Mouse (Mus musculus): ENCODE measurements around the gene Slc6a17.

DNA sequence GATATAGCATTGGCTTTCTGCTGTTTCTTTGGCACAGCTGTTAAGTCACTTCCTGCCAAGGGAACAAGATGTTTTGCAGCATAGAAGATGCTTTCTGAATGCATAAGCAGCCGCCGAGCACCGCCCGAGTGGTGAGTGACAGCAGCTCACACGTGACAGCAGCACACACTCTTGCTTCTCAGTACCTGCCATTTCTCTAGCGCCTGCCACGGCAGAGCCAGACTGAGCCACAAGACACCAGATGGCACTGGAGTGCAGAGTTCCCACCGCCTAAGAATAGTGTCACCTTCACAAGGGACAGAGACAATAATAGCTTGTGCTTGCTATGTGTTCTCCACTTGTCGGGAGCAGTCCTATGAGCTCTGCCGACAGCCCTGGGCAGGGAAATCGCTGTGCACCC lies 34.5 kb downstream of the Slc6a17 start:
- TF ChIP-seq RCOR1 (IDR thresholded peaks at IDR 0.05; ENCODE audit: low read depth, low read length) = no peak
- no peak for TF ChIP-seq TAL1 (IDR thresholded peaks at IDR 0.05; ENCODE audit: low read length)
- TF ChIP-seq NELFE (IDR thresholded peaks at IDR 0.05; ENCODE audit: low read depth, low read length) = no peak
- no peak for TF ChIP-seq CTCF (IDR thresholded peaks at IDR 0.05 in 2 of 3, conservative IDR thresholded peaks at IDR 0.05 in 1 of 3; ENCODE audit: control insufficient read depth in 1 of 3, insufficient read depth in 1 of 3, low read depth in 2 of 3, low read length in 3 of 3, poor library complexity in 1 of 3, severe bottlenecking in 1 of 3)
- no peak for TF ChIP-seq POLR2A (IDR thresholded peaks at IDR 0.05; ENCODE audit: control insufficient read depth in 1 of 2, insufficient read depth in 1 of 2, low read depth in 1 of 2, low read length in 2 of 2, poor library complexity in 1 of 2)
